Mouse (Mus musculus): ENCODE measurements around the gene Plscr2. TPM values are rescaled to one million over a fixed set of nuclear protein-coding genes. Genes with fewer than 3 reads are reported as not detected.

Plscr2 gene
- polyA plus RNA-seq, 1 experiment from 2014 or later: 0.33 TPM

DNA sequence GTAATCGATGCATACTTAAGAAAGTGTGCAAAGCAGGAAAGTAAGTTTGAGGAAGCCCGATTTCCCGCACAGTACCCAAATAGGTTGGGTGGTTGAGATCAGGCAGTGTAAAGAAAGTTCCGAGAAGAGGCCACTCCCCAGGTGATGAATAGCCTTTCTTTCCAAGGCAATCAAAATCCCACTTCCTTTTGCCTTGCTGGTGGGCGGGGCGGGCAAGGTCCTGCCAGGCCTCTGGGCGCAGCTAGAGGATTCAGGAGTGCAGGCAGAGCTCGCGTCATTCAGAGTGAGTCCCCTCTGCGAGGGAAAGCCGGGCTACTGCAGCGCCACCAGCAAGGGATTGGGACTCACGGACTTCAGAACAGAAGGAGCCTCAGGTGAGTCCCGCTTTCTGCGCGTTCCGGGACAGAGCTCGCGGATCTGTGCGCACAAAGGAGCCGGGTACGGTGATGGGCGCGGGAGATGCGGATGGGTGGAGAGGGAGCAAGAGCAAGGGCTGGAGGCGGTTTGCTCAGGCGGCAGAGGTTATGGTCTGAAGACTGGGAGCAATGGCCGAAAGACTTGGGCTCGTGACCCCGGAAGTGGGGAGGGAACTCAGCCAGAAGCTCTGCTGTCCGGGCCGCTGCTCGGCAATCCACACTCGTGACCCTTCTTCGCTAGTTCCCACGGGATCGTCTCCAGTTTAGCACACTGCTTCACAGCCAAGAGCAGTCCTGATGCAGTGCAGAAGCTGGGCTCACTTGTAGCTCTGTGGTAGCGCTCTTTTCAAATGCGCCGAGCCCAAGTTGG is 25.2 kb upstream of the Plscr2 start:
- WGBS: under 1% methylated on average over 40 of the region's 40 CpGs
- DNase-seq (ENCODE audit: low spot score, missing footprints) (peak; percentile 98), ATAC-seq (ENCODE audit: low FRiP score) (peak; percentile 95)
- H3K4me3 ChIP-seq (ENCODE audit: low read depth, low read length): peak overlapping the region; percentile 43
- no peaks in the 10 kb centered on the region; the same call in 1 of the 2 replicates for H3K4me1 ChIP-seq (ENCODE audit: control insufficient read depth, insufficient read depth, low read length)
- H3K9me3 ChIP-seq (ENCODE audit: control insufficient read depth, low read length): no peaks in the 10 kb centered on the region
- H3K27ac ChIP-seq (ENCODE audit: low read depth, low read length): no peak overlapping the region; the same call in 1 of the 2 replicates
- H3K27me3 ChIP-seq (ENCODE audit: control insufficient read depth, insufficient read depth, low read length): no peaks in the 10 kb centered on the region
- H3K9ac ChIP-seq (ENCODE audit: low read length): peak overlapping the region; percentile 63
- peak overlapping the region; percentile 57 for H3K4me2 ChIP-seq
- no peaks in the 10 kb centered on the region for H3K36me3 ChIP-seq (ENCODE audit: control insufficient read depth, insufficient read depth, low read length)

DNA sequence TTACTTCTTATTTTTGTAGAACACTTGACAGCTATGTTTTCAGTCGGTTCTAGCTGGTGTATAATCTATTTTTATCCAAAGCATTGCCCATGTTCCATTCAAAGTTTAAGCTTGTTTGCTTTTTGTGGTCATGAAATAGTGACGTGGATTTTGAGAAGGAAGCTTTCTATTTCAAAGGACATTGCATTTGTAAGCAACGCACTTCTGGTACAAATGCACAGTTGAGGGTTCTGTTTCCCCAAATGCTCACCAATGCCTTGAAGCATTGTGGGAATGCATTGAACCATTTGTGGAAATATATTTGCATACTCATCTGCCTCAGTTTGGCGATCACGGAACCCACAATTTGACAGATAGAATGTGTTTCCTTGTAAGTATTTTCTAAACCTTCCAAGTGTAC is 22.7 kb upstream of the Plscr2 start:
- no peak overlapping the region for H3K27ac ChIP-seq (ENCODE audit: low read depth, low read length)
- H3K9me3 ChIP-seq (ENCODE audit: control insufficient read depth, low read length): no peaks in the 10 kb centered on the region
- H3K4me2 ChIP-seq: no peak overlapping the region
- H3K27me3 ChIP-seq (ENCODE audit: control insufficient read depth, insufficient read depth, low read length): no peaks in the 10 kb centered on the region
- no peaks in the 10 kb centered on the region for H3K36me3 ChIP-seq (ENCODE audit: control insufficient read depth, insufficient read depth, low read length)
- no peak overlapping the region for H3K9ac ChIP-seq (ENCODE audit: low read length)
- 86% methylated on average over 5 of the region's 5 CpGs for WGBS
- H3K4me3 ChIP-seq (ENCODE audit: low read depth, low read length): no peak overlapping the region
- no peaks in the 10 kb centered on the region; the same call in 1 of the 2 replicates for H3K4me1 ChIP-seq (ENCODE audit: control insufficient read depth, insufficient read depth, low read length)
- ATAC-seq (ENCODE audit: low FRiP score): no peak
- no peak for DNase-seq (ENCODE audit: low spot score, missing footprints)

DNA sequence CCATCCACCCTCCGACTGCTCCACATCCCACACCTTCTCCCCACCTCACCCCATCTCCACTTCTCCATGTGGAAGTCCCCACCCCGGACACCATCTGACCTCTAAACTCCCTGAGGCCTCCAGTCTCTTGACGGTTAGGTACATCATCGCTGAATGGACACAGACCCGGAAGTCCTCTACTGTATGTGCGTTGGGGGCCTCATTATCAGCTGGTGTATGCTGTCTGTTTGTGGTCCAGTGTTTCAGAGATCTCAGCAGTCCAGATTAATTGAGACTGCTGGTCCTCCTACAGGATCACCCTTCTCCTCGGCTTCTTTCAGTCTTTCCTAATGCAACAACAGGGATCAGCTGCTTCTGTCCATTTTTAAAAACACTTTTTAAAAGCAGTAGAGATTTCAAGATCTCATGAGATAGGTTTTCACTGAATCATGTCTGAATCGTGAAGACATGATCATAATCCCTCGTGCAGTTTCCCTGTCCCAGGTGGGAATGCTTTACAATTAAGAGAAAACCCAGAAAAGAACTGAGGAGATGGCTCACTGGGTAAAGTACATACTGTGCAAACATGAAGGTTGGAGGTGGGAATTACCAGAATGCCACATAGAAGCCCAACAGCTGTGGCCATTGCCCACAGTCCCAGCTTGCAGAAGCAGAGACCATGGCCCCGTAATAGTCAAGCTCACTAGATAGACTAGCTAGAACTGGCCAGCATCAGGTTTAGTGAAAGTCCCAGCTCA is 21.6 kb upstream of the Plscr2 start:
- no peaks in the 10 kb centered on the region for H3K36me3 ChIP-seq (ENCODE audit: control insufficient read depth, insufficient read depth, low read length)
- H3K9ac ChIP-seq (ENCODE audit: low read length): no peak overlapping the region
- no peaks in the 10 kb centered on the region for H3K27me3 ChIP-seq (ENCODE audit: control insufficient read depth, insufficient read depth, low read length)
- no peaks in the 10 kb centered on the region for H3K9me3 ChIP-seq (ENCODE audit: control insufficient read depth, low read length)
- 95% methylated on average over 10 of the region's 10 CpGs for WGBS
- no peak overlapping the region for H3K4me2 ChIP-seq
- no peak overlapping the region for H3K4me3 ChIP-seq (ENCODE audit: low read depth, low read length)
- ATAC-seq (ENCODE audit: low FRiP score) (no peak), DNase-seq (ENCODE audit: low spot score, missing footprints) (no peak)
- H3K4me1 ChIP-seq (ENCODE audit: control insufficient read depth, insufficient read depth, low read length): no peaks in the 10 kb centered on the region; the same call in 1 of the 2 replicates
- no peak overlapping the region for H3K27ac ChIP-seq (ENCODE audit: low read depth, low read length)

DNA sequence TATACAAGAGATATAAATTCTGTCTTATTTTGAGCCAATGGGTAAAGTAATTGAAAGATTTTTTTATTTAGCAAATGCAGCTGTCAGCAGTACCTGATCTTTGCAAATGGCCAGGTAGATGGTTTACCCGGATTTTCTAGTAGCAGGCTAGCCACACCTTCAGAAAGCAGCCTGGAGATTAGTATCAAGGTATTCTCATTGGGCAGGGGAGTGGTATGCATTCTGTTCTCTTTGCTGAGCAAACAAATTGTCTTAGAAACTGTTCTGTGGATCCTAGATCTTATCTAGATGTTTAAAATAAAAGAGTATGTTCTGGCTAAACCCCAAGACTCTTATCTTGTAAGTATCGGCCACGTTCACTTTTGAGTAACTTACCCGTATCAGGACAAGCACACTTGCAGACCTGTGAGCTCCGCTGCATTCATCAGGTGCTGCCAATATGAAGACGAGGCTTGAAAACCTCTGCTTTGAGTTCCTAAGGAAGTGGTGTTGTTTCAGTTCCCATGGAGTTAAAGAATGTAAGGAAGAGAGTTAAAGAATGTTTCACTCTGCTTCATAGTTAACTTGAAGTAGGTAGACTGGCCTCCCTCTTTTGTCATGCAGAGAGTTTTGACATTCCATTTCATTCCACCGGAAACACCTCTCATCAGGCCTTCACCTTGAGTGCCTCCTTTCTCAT is 14.8 kb upstream of the Plscr2 start:
- no peak for ATAC-seq (ENCODE audit: low FRiP score)
- H3K36me3 ChIP-seq (ENCODE audit: control insufficient read depth, insufficient read depth, low read length): no peaks in the 10 kb centered on the region
- WGBS: 85% methylated on average over 7 of the region's 7 CpGs

DNA sequence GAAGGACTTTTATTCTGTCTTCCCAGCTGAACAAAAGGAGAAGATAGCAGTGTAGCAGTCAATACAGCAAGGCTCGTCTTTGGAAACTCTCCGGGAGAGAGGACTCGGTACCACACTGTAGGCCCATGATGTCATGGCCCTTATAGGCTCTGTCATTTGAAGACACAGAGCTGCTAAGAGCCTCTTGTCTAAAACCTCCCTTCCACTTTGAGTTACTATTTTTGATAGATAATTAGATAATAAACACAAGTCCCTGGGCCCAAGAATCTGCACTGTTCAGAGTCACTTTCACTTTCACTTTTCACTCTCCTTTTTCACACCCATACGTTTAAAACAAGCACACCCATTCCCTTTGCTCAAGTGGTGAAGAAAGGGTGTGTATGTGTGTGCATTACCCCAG is 9.7 kb upstream of the Plscr2 start:
- Histone ChIP-seq H3K9me3 (ENCODE audit: control insufficient read depth, low read length) (no peaks in the 10 kb centered on the region), H3K27ac (ENCODE audit: low read depth, low read length) (no peak overlapping the region), H3K4me1 (ENCODE audit: control insufficient read depth, insufficient read depth, low read length) (no peaks in the 10 kb centered on the region), H3K4me3 (ENCODE audit: low read depth, low read length) (no peak overlapping the region), H3K4me2 (no peak overlapping the region), H3K36me3 (ENCODE audit: control insufficient read depth, insufficient read depth, low read length) (0 out of 2 replicates have a peak, but pooled peaks cover 3% of the 10 kb centered on the region), H3K27me3 (ENCODE audit: control insufficient read depth, insufficient read depth, low read length) (no peaks in the 10 kb centered on the region), H3K9ac (ENCODE audit: low read length) (no peak overlapping the region)
- ATAC-seq (ENCODE audit: low FRiP score) (no peak), DNase-seq (ENCODE audit: low spot score, missing footprints) (no peak)
- WGBS: 84% methylated on average over 4 of the region's 4 CpGs

More for the DNA sequence above, 14.8 kb upstream of the Plscr2 start:
- H3K9ac ChIP-seq (ENCODE audit: low read length): no peak overlapping the region
- no peak overlapping the region for H3K4me3 ChIP-seq (ENCODE audit: low read depth, low read length)
- no peak for DNase-seq (ENCODE audit: low spot score, missing footprints)
- H3K4me2 ChIP-seq: no peak overlapping the region
- H3K4me1 ChIP-seq (ENCODE audit: control insufficient read depth, insufficient read depth, low read length): no peaks in the 10 kb centered on the region
- H3K27ac ChIP-seq (ENCODE audit: low read depth, low read length): no peak overlapping the region
- no peaks in the 10 kb centered on the region for H3K9me3 ChIP-seq (ENCODE audit: control insufficient read depth, low read length)
- no peaks in the 10 kb centered on the region for H3K27me3 ChIP-seq (ENCODE audit: control insufficient read depth, insufficient read depth, low read length)

DNA sequence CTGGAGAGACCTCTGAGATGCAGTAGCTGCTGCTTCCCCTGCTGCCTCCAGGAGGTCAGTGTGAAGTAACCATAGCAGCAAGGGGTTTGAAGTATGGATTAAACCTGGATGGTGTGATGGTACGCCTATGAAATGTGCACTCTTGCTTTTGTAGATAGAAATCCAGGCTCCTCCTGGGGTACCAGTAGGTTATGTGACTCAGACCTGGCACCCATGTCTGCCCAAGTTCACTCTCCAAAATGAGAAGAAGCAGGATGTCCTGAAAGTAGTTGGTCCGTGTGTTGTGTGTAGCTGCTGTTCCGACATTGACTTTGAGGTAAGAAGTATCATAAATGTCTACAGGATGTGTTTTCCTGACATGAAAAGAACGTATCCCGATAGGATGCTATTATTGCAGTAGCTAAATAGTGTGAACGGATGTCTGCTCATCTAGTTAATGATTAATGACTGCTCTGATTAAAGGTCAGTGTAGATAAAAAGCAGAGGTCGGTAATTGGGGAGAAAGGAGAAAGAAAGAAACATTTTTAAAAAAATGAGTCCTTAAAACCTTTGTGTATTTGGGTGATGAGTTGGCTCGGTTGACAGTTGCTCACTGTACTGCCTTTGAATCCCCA is 8.7 kb upstream of the Plscr2 start:
- no peaks in the 10 kb centered on the region for H3K9me3 ChIP-seq (ENCODE audit: control insufficient read depth, low read length)
- H3K4me2 ChIP-seq: no peak overlapping the region
- ATAC-seq (ENCODE audit: low FRiP score): no peak
- H3K4me3 ChIP-seq (ENCODE audit: low read depth, low read length): no peak overlapping the region
- WGBS: 92% methylated on average over 8 of the region's 8 CpGs
- H3K27ac ChIP-seq (ENCODE audit: low read depth, low read length): no peak overlapping the region
- H3K9ac ChIP-seq (ENCODE audit: low read length): no peak overlapping the region
- H3K4me1 ChIP-seq (ENCODE audit: control insufficient read depth, insufficient read depth, low read length): no peaks in the 10 kb centered on the region
- DNase-seq (ENCODE audit: low spot score, missing footprints): no peak
- no peaks in the 10 kb centered on the region for H3K27me3 ChIP-seq (ENCODE audit: control insufficient read depth, insufficient read depth, low read length)
- 0 out of 2 replicates have a peak, but pooled peaks cover 3% of the 10 kb centered on the region for H3K36me3 ChIP-seq (ENCODE audit: control insufficient read depth, insufficient read depth, low read length)

DNA sequence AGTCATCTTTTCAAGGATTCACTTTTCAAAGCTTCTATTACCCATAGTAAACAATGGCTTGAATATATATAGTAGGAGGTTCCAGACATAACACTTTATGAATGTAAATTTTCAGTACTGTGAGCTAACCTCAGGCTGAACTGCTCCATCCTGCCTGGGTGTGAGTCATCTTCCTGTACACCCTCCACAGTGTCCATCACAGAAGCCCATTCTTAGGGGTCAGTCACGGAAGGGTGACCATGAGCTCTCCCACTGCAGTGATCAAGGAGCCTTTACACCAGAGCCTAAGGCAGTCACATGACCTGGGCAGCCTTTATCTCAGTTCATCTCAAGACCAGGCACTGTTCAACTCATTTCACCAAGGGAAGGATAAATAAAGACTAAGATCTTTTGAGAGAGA is 7.7 kb upstream of the Plscr2 start:
- 96% methylated on average over 1 of the region's 1 CpGs for WGBS
- ATAC-seq (ENCODE audit: low FRiP score) (0 out of 2 replicates have a peak, but pooled peaks have one; percentile 16), DNase-seq (ENCODE audit: low spot score, missing footprints) (no peak)
- H3K9me3 ChIP-seq (ENCODE audit: control insufficient read depth, low read length): no peaks in the 10 kb centered on the region
- no peak overlapping the region for H3K4me3 ChIP-seq (ENCODE audit: low read depth, low read length)
- H3K9ac ChIP-seq (ENCODE audit: low read length): no peak overlapping the region
- H3K27ac ChIP-seq (ENCODE audit: low read depth, low read length): no peak overlapping the region
- H3K4me1 ChIP-seq (ENCODE audit: control insufficient read depth, insufficient read depth, low read length): no peaks in the 10 kb centered on the region
- no peak overlapping the region for H3K4me2 ChIP-seq
- 0 out of 2 replicates have a peak, but pooled peaks cover 3% of the 10 kb centered on the region for H3K36me3 ChIP-seq (ENCODE audit: control insufficient read depth, insufficient read depth, low read length)
- no peaks in the 10 kb centered on the region for H3K27me3 ChIP-seq (ENCODE audit: control insufficient read depth, insufficient read depth, low read length)

DNA sequence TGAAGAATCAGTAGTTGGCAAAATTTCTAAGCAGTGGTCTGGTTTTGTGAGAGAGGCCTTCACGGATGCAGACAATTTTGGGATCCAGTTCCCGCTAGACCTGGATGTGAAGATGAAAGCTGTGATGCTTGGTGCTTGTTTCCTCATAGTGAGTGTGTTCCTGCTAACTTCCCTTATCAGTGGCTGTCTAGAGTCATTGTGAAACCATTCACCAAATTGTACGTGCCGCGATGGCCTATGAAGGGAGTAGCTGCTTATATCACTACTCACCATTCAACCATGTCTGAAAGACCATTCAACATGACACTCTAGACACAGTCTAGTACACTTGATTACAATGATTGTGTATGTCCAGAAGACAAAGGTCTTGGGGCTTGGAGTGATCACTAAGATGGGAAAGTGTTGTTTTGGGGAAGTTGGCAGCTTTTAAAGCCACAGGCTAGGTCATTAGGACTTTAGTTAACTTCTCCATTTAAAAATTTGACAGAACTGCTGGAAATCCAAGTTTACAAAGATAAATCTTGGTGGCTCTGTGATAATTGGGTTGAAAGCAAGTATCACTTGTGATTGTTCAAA is 5.5 kb upstream of the Plscr2 start:
- Histone ChIP-seq H3K4me3 (ENCODE audit: low read depth, low read length) (no peak overlapping the region), H3K4me2 (no peak overlapping the region), H3K9me3 (ENCODE audit: control insufficient read depth, low read length) (no peaks in the 10 kb centered on the region), H3K27me3 (ENCODE audit: control insufficient read depth, insufficient read depth, low read length) (no peaks in the 10 kb centered on the region), H3K36me3 (ENCODE audit: control insufficient read depth, insufficient read depth, low read length) (0 out of 2 replicates have a peak, but pooled peaks cover 3% of the 10 kb centered on the region), H3K9ac (ENCODE audit: low read length) (no peak overlapping the region), H3K4me1 (ENCODE audit: control insufficient read depth, insufficient read depth, low read length) (no peaks in the 10 kb centered on the region), H3K27ac (ENCODE audit: low read depth, low read length) (no peak overlapping the region)
- ATAC-seq (ENCODE audit: low FRiP score) (no peak), DNase-seq (ENCODE audit: low spot score, missing footprints) (no peak)
- WGBS: 96% methylated on average over 5 of the region's 5 CpGs

Measured in midbrain, embryonic 11.5 days (tissue).